Mouse (Mus musculus) thymus, adult 2 months (tissue): ENCODE measurements at regions not wholly inside any gene's neighbourhood (a gene's known extent, or its start where the extent isn't known, plus 50 kb on each side); places are given as distances from the start of the nearest gene placed in this dataset.

Experiments used
- DNase-seq: peaks from one replicate; pipeline ENCODE4 v3.0.0; 2021
- H3K27ac ChIP-seq: fragments of 200-500 bp; 2 replicates; pipeline ENCODE4 v1.5.1; 2012; ENCODE audit warnings: low read length, control low read depth; ENCODE audit not compliant: control insufficient read depth, insufficient read depth
- H3K27me3 ChIP-seq: fragments of 200-500 bp; 2 replicates; pipeline ENCODE4 v1.6.1; 2012; ENCODE audit warnings: mild to moderate bottlenecking, low read length, moderate library complexity, mixed read lengths; ENCODE audit not compliant: control insufficient read depth, insufficient read depth
- H3K36me3 ChIP-seq: fragments of 200-500 bp; 2 replicates; pipeline ENCODE4 v1.6.1; 2012; ENCODE audit warnings: mild to moderate bottlenecking, low read length, moderate library complexity; ENCODE audit not compliant: control insufficient read depth, insufficient read depth
- H3K4me1 ChIP-seq: fragments of 200-500 bp; replicated peaks from 2 replicates; pipeline ENCODE4 v1.6.1; 2012; ENCODE audit warnings: low read length; ENCODE audit not compliant: control insufficient read depth, insufficient read depth
- H3K4me3 ChIP-seq: fragments of 200-500 bp; 2 replicates; pipeline ENCODE4 v1.5.1; 2012; ENCODE audit warnings: mild to moderate bottlenecking, low read length, control low read depth, moderate library complexity; ENCODE audit not compliant: control insufficient read depth, insufficient read depth
- CTCF ChIP-seq: fragments of 200-500 bp; IDR thresholded peaks from 2 replicates; pipeline ENCODE4 v1.5.1; 2012; ENCODE audit warnings: mild to moderate bottlenecking, control low read depth, low read length, moderate library complexity, borderline replicate concordance; ENCODE audit not compliant: control insufficient read depth, poor library complexity, insufficient read depth; ENCODE audit errors: extremely low read depth
- POLR2A ChIP-seq: fragments of 200-500 bp; IDR thresholded peaks from 2 replicates; pipeline ENCODE4 v1.6.1; 2012; ENCODE audit warnings: mild to moderate bottlenecking, low read length, control low read depth, moderate library complexity; ENCODE audit not compliant: control insufficient read depth, poor library complexity, insufficient read depth; ENCODE audit errors: extremely low read depth
- WGBS: fragments of 180-500 bp; shearing (Covaris S2); methylation state at CpG from one replicate; pipeline ENCODE4 v1.1.7; 2018; 5-methylcytosine and 5-hydroxymethylcytosine counted together

- TF ChIP-seq CTCF, result no peak
- no peak for TF ChIP-seq POLR2A
- Histone ChIP-seq H3K4me3 (no peak overlapping the region), H3K27me3 (no peaks in the 10 kb centered on the region), H3K4me1 (no peaks in the 10 kb centered on the region), H3K27ac (no peak overlapping the region), H3K36me3 (no peaks in the 10 kb centered on the region)
- no peak for DNase-seq
- WGBS, result 94% methylated on average over 8 of the region's 8 CpGs
Observed at GRCm38 (mm10) chr2:72785365-72786043, 194.7 kb downstream of the Sp3 start.

GRCm38 (mm10) chr2:72786044-72786737, 194.1 kb downstream of the Sp3 start:
- Histone ChIP-seq H3K27me3 (no peaks in the 10 kb centered on the region), H3K36me3 (no peaks in the 10 kb centered on the region), H3K4me3 (no peak overlapping the region), H3K27ac (no peak overlapping the region), H3K4me1 (no peaks in the 10 kb centered on the region)
- TF ChIP-seq CTCF, result no peak
- no peak for TF ChIP-seq POLR2A
- WGBS, result 55% methylated on average over 5 of the region's 5 CpGs
- no peak for DNase-seq

- no peaks in the 10 kb centered on the region for H3K36me3 ChIP-seq
- H3K27ac ChIP-seq, result no peak overlapping the region
- no peaks in the 10 kb centered on the region for H3K4me1 ChIP-seq
- WGBS, result 76% methylated on average over 3 of the region's 3 CpGs
- H3K27me3 ChIP-seq, result no peaks in the 10 kb centered on the region
- no peak for DNase-seq
- H3K4me3 ChIP-seq, result no peak overlapping the region
- no peak for TF ChIP-seq CTCF
- TF ChIP-seq POLR2A, result no peak
Observed at GRCm38 (mm10) chr2:72787616-72788015, 192.6 kb downstream of the Sp3 start.

- TF ChIP-seq POLR2A, result no peak
- 62% methylated on average over 3 of the region's 3 CpGs for WGBS
- no peak for DNase-seq
- Histone ChIP-seq H3K36me3 (no peaks in the 10 kb centered on the region), H3K27ac (no peak overlapping the region), H3K4me1 (no peaks in the 10 kb centered on the region), H3K4me3 (no peak overlapping the region), H3K27me3 (no peaks in the 10 kb centered on the region)
Observed at GRCm38 (mm10) chr2:72791496-72791895, 188.8 kb downstream of the Sp3 start.

- H3K4me3 ChIP-seq, result no peak overlapping the region
- TF ChIP-seq CTCF, result no peak
- no peak for TF ChIP-seq POLR2A
- H3K27me3 ChIP-seq, result no peaks in the 10 kb centered on the region
- DNase-seq, result no peak
- no peaks in the 10 kb centered on the region for H3K36me3 ChIP-seq
- H3K27ac ChIP-seq, result no peak overlapping the region
- WGBS, result 82% methylated on average over 10 of the region's 10 CpGs
- no peaks in the 10 kb centered on the region for H3K4me1 ChIP-seq
Observed at GRCm38 (mm10) chr2:72793424-72793823, 186.8 kb downstream of the Sp3 start.

GRCm38 (mm10) chr2:72794501-72794900, 185.7 kb downstream of the Sp3 start:
- no peaks in the 10 kb centered on the region for H3K27me3 ChIP-seq
- no peaks in the 10 kb centered on the region for H3K4me1 ChIP-seq
- no peaks in the 10 kb centered on the region for H3K36me3 ChIP-seq
- no peak for TF ChIP-seq POLR2A
- TF ChIP-seq CTCF, result no peak
- WGBS, result 33% methylated on average over 4 of the region's 4 CpGs
- H3K4me3 ChIP-seq, result no peak overlapping the region
- H3K27ac ChIP-seq, result no peak overlapping the region
- DNase-seq, result no peak

- Histone ChIP-seq H3K4me1 (no peaks in the 10 kb centered on the region), H3K27ac (no peak overlapping the region), H3K36me3 (no peaks in the 10 kb centered on the region), H3K27me3 (no peaks in the 10 kb centered on the region), H3K4me3 (no peak overlapping the region)
- WGBS, result 92% methylated on average over 4 of the region's 4 CpGs
- no peak for DNase-seq
- TF ChIP-seq POLR2A (no peak), CTCF (no peak)
Observed at GRCm38 (mm10) chr2:72797002-72797718, 183.1 kb downstream of the Sp3 start.
